Mouse (Mus musculus) hindbrain, embryonic 16.5 days (tissue): ENCODE measurements around the gene Fam69b. TPM values are rescaled to one million over a fixed set of nuclear protein-coding genes. Genes with fewer than 3 reads are reported as not detected.
"Not testable (repeated sequence)": the region's sequence is repeated elsewhere in the genome, so short reads cannot be mapped to it uniquely, and the experiment has no call there.

Source experiments
- ATAC-seq: fragments of 200-750 bp; cut with Nextera tagmentation; 2 replicates; pipeline ENCODE4 v1.8.0; 2017; ENCODE audit warnings: moderate TSS enrichment, moderate library complexity
- H3K27ac ChIP-seq: fragments of 300-500 bp; sonication (generic); 2 replicates; pipeline ENCODE4 v1.5.1; 2014; ENCODE audit warnings: low read depth, mild to moderate bottlenecking, control low read depth, low read length, moderate library complexity
- H3K27me3 ChIP-seq: fragments of 300-500 bp; sonication (generic); replicated peaks from 2 replicates; pipeline ENCODE4 v1.6.1; 2014; ENCODE audit warnings: low read length; ENCODE audit not compliant: control insufficient read depth, insufficient read depth
- H3K36me3 ChIP-seq: fragments of 300-500 bp; sonication (generic); 2 replicates; pipeline ENCODE4 v1.6.1; 2014; ENCODE audit warnings: mild to moderate bottlenecking, low read length, moderate library complexity, mixed read lengths; ENCODE audit not compliant: control insufficient read depth, insufficient read depth
- H3K4me1 ChIP-seq: fragments of 300-500 bp; sonication (generic); 2 replicates; pipeline ENCODE4 v1.6.1; 2014; ENCODE audit warnings: low read depth, low read length; ENCODE audit not compliant: control insufficient read depth, insufficient read depth
- H3K4me2 ChIP-seq: fragments of 300-500 bp; sonication (generic); 2 replicates; pipeline ENCODE4 v1.6.1; 2014; ENCODE audit warnings: mild to moderate bottlenecking, low read length, control low read depth, moderate library complexity
- H3K4me3 ChIP-seq: fragments of 300-500 bp; sonication (generic); 2 replicates; pipeline ENCODE4 v1.5.1; 2014; ENCODE audit warnings: mild to moderate bottlenecking, low read length, control low read depth, moderate library complexity
- H3K9ac ChIP-seq: fragments of 300-500 bp; sonication (generic); 2 replicates; pipeline ENCODE4 v1.6.1; 2014; ENCODE audit warnings: low read depth, mild to moderate bottlenecking, control low read depth, low read length, moderate library complexity
- H3K9me3 ChIP-seq: fragments of 300-500 bp; sonication (generic); 2 replicates; pipeline ENCODE4 v1.6.1; 2014; ENCODE audit warnings: mild to moderate bottlenecking, low read length, moderate library complexity; ENCODE audit not compliant: control insufficient read depth
- WGBS: fragments of 180-500 bp; shearing (Covaris S2); extraction: QIAGEN DNeasy Blood & Tissue Kit; methylation state at CpG from one replicate; pipeline ENCODE4 v1.1.7; 2014; 5-methylcytosine and 5-hydroxymethylcytosine counted together
- microRNA counts: library from miRNA; unstranded; fragments of <30 nt; microRNA quantifications from one replicate; lab custom pipeline; 2016
- microRNA-seq: library from miRNA; unstranded; fragments of <30 nt; microRNA quantifications from one replicate; pipeline ENCODE4, GENCODE M21; 2017
- polyA plus RNA-seq: library from polyadenylated mRNA; unstranded; fragments of >200 nt; fragmentation: Nextera tagmentation; extraction: Ambion mirVana; gene quantifications from 2 replicates; pipeline ENCODE4 v1.2.1, GENCODE M21; 2015

The Fam69b gene
- polyA plus RNA-seq, 1 experiment from 2014 or later = 156 TPM

- H3K4me2 ChIP-seq = peak overlapping the region; percentile 86
- no peaks in the 10 kb centered on the region for H3K27me3 ChIP-seq
- 45% methylated on average over 29 of the region's 29 CpGs for WGBS
- peak overlapping the region; percentile 46 for H3K4me3 ChIP-seq
- peaks cover 3% of the 10 kb centered on the region for H3K4me1 ChIP-seq
- H3K9me3 ChIP-seq = no peaks in the 10 kb centered on the region
- peak overlapping the region; percentile 66 for H3K9ac ChIP-seq
- no peak overlapping the region for H3K27ac ChIP-seq
- H3K36me3 ChIP-seq = no peaks in the 10 kb centered on the region
- ATAC-seq = peak; percentile 50; the same call in 1 of the 2 replicates
Observed at GRCm38 (mm10) chr2:26661768-26662508, 33.7 kb downstream of the Fam69b start.

- ATAC-seq = no peak
- no peaks in the 10 kb centered on the region for H3K36me3 ChIP-seq
- no peak overlapping the region for H3K9ac ChIP-seq
- peaks cover 3% of the 10 kb centered on the region for H3K4me1 ChIP-seq
- no peak overlapping the region for H3K27ac ChIP-seq
- H3K27me3 ChIP-seq = no peaks in the 10 kb centered on the region
- no peak overlapping the region for H3K4me3 ChIP-seq
- H3K9me3 ChIP-seq = no peaks in the 10 kb centered on the region
- H3K4me2 ChIP-seq = no peak overlapping the region
- 75% methylated on average over 13 of the region's 13 CpGs for WGBS
Observed at GRCm38 (mm10) chr2:26662509-26662882, 34.2 kb downstream of the Fam69b start.

GRCm38 (mm10) chr2:26663112-26663511, 34.9 kb downstream of the Fam69b start:
- Histone ChIP-seq H3K4me3 (no peak overlapping the region), H3K27me3 (no peaks in the 10 kb centered on the region), H3K9ac (no peak overlapping the region), H3K9me3 (no peaks in the 10 kb centered on the region), H3K4me2 (no peak overlapping the region), H3K27ac (no peak overlapping the region), H3K36me3 (no peaks in the 10 kb centered on the region), H3K4me1 (peaks cover 3% of the 10 kb centered on the region)
- ATAC-seq = no peak
- WGBS = 81% methylated on average over 10 of the region's 10 CpGs

DNA sequence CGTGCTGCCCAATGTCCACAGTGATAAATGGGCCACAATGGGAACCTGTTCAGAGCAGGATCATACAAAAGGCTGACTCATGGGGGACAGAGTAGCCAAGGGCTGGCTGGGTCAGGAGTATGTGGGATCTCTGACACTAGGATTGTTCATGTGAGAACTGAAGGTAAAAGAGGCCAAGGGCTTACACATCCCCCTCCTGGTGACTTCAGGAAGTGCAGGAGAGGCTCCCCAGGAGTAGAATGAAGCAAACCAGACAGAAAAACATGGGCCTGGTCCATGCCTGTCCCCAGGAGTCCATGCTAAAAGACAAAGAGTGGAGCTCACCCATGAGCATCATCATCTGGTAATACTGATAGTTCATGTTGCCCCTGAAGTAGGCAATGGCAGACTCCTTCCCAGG, 35.3 kb downstream of the Fam69b start:
- H3K27ac ChIP-seq, H3K27me3 ChIP-seq, H3K4me1 ChIP-seq, ATAC-seq, H3K4me3 ChIP-seq, H3K9ac ChIP-seq, H3K36me3 ChIP-seq, H3K9me3 ChIP-seq, H3K4me2 ChIP-seq: not testable (repeated sequence)
- 83% methylated on average over 1 of the region's 1 CpGs for WGBS

DNA sequence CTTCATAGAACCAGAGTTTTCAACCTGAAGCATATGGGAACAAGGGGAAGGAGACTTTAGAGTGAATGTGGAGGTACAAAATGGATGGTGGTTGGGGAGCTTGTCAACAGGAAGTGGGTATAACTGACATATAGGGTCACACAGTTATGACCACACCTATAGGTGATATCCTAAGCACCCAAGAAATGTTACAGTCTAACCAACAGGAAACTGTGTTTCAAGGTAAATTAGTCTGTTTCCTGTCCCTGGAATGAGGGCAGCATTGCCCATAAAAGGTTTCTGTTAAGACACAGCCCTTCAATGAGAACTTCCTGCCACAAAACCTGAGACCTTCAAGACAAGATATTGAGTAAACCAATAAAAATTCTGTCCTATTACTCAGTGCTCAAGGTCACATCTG, 40.5 kb downstream of the Fam69b start:
- no peaks in the 10 kb centered on the region for H3K27me3 ChIP-seq
- H3K27ac ChIP-seq = no peak overlapping the region
- ATAC-seq = no peak
- no peak overlapping the region for H3K4me2 ChIP-seq
- no peaks in the 10 kb centered on the region for H3K9me3 ChIP-seq
- no peak overlapping the region for H3K4me3 ChIP-seq
- no peaks in the 10 kb centered on the region for H3K4me1 ChIP-seq
- H3K9ac ChIP-seq = no peak overlapping the region
- no peaks in the 10 kb centered on the region for H3K36me3 ChIP-seq

- H3K9me3 ChIP-seq = no peaks in the 10 kb centered on the region
- 97% methylated on average over 3 of the region's 3 CpGs for WGBS
- no peaks in the 10 kb centered on the region for H3K27me3 ChIP-seq
- no peaks in the 10 kb centered on the region for H3K36me3 ChIP-seq
- no peak within 1 kb of the TSS for H3K4me2 ChIP-seq
- no peak for ATAC-seq
- H3K4me1 ChIP-seq = no peaks in the 10 kb centered on the region
- no peak within 1 kb of the TSS for H3K9ac ChIP-seq
- no peak within 1 kb of the TSS for H3K27ac ChIP-seq
- H3K4me3 ChIP-seq = no peak within 1 kb of the TSS
Observed at GRCm38 (mm10) chr2:26671182-26671581, 42.9 kb downstream of the Fam69b start, which contains the start of gene Lcn4. TSS of gene Lcn4 (minus strand) at chr2:26671282.

MicroRNA genes within 50 kb of the gene (microRNA counts, 519-probe panel; counts per million panel counts)
- microRNA mmu-miR-126-3p (lab: Ali Mortazavi, UCI) (3,497 counts per million, percentile 90 among the panel's probes with 10 or more counts), microRNA mmu-miR-126-5p (lab: Ali Mortazavi, UCI) (2,775 counts per million, percentile 74 among the panel's probes with 10 or more counts)

Small RNA genes within 50 kb of the gene (microRNA-seq; reads per million reads assigned to microRNA genes)
- not detected for gene Mir126a
- not detected for gene Mir126b

Other genes starting within 250 kb of the Fam69b start
- gene Snapc4, start 247.8 kb upstream of the Fam69b start, polyA plus RNA-seq = 29.1 and 36.4 TPM in 2 replicates
- gene Entr1, start 239.1 kb upstream of the Fam69b start, polyA plus RNA-seq = 158 and 169 TPM in 2 replicates
- 96.0 and 98.9 TPM in 2 replicates for gene Pmpca, start 239.1 kb upstream of the Fam69b start, polyA plus RNA-seq
- 24.9 and 25.6 TPM in 2 replicates for gene Inpp5e, start 219.3 kb upstream of the Fam69b start, polyA plus RNA-seq
- 15.4 and 19.3 TPM in 2 replicates for gene Sec16a, start 183.2 kb upstream of the Fam69b start, polyA plus RNA-seq
- 13.3 and 15.1 TPM in 2 replicates for gene Notch1, start 111.8 kb upstream of the Fam69b start, polyA plus RNA-seq
- 75.4 and 76.2 TPM in 2 replicates for gene Egfl7, start 48.4 kb upstream of the Fam69b start, polyA plus RNA-seq
- gene Gm20532, start 41.8 kb upstream of the Fam69b start, polyA plus RNA-seq = not detected in 2 replicates
- gene Agpat2, start 24.0 kb upstream of the Fam69b start, polyA plus RNA-seq = 6.2 and 7.2 TPM in 2 replicates
- gene Lcn4, start 42.8 kb downstream of the Fam69b start, polyA plus RNA-seq = not detected in 2 replicates
- gene Abo, start 236.5 kb downstream of the Fam69b start, polyA plus RNA-seq = not detected in 2 replicates